Mouse (Mus musculus): ENCODE data around the gene Igll1.

Igll1 gene

GRCm38 (mm10) chr16:16852411-16852810 lies 11.4 kb downstream of the Igll1 start:
- DNase-seq = no peak

- no peak for DNase-seq
Observed at GRCm38 (mm10) chr16:16849196-16849595, 14.6 kb downstream of the Igll1 start.

GRCm38 (mm10) chr16:16829671-16830070 lies 34.1 kb downstream of the Igll1 start:
- no peak for DNase-seq

GRCm38 (mm10) chr16:16828757-16829615 lies 34.8 kb downstream of the Igll1 start, which contains the start of gene Spag6l:
Gene Spag6l, minus strand, starts transcription at chr16:16829456.
- DNase-seq = peak; percentile 56 to 74

- no peak for DNase-seq
Observed at GRCm38 (mm10) chr16:16826223-16826622, 37.6 kb downstream of the Igll1 start.

GRCm38 (mm10) chr16:16825476-16825875 lies 38.3 kb downstream of the Igll1 start:
- peak; percentile 2 to 18 for DNase-seq
